Mouse (Mus musculus) embryo, embryonic 10.5 days (tissue): ENCODE measurements around the gene Ascc1.
"Not testable (repeated sequence)": the region's sequence is repeated elsewhere in the genome, so short reads cannot be mapped to it uniquely, and the experiment has no call there.

ENCODE experiments used
- DNase-seq: peaks from one replicate; pipeline ENCODE4 v3.0.0-alpha.2; 2015; ENCODE audit warnings: low spot score

Gene Ascc1

DNA sequence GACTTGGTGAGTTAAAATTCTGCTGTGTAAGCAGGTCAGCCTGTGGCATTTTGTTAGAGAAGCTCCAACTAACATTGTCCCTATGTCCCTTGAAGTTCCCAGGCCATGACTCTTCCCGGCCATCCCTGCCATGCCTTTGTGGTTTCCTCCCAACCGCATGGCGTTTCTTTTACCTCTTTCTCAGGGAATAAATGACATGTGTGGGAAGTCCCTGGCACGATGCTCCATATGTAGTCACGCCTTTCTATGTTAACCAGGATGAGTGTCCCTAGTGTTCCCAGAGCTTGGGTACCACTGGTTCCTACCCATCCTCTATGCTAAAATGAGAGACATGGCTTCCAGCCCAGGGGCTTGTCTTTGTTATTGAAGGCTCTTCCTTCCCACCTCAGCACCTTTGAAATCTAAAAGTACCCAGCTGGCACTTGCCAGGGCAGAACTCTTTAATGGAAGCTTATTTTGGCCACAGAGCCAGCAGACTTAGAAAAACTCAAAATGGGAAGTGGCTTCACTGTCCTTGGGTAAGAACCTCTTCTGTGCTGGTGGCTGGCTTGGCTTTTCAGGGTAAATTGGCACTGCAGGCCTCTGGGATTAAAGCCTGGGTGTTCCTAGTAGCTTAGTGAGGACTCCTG lies 24.8 kb upstream of the Ascc1 start:
- DNase-seq: no peak

DNA sequence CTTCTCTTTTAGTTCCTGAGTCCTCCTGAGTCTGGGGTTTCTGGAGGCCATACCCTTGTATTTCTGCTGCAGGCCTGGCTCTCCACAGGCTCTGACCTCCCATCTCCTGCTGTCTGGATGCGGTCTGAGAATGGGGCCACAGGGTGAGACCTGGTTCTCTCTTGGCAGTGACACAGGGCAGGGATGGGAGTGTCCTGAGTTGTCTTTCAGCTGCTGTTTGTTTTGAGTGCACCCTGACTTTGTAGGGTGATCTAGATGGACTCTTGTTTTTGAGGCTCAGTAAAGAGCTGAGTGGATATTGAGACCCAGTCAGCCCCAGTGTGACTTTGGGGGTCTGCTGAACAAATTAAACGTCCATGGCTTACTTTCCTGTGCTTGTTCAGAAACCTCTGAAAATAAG lies 24.2 kb upstream of the Ascc1 start:
- DNase-seq: no peak

DNA sequence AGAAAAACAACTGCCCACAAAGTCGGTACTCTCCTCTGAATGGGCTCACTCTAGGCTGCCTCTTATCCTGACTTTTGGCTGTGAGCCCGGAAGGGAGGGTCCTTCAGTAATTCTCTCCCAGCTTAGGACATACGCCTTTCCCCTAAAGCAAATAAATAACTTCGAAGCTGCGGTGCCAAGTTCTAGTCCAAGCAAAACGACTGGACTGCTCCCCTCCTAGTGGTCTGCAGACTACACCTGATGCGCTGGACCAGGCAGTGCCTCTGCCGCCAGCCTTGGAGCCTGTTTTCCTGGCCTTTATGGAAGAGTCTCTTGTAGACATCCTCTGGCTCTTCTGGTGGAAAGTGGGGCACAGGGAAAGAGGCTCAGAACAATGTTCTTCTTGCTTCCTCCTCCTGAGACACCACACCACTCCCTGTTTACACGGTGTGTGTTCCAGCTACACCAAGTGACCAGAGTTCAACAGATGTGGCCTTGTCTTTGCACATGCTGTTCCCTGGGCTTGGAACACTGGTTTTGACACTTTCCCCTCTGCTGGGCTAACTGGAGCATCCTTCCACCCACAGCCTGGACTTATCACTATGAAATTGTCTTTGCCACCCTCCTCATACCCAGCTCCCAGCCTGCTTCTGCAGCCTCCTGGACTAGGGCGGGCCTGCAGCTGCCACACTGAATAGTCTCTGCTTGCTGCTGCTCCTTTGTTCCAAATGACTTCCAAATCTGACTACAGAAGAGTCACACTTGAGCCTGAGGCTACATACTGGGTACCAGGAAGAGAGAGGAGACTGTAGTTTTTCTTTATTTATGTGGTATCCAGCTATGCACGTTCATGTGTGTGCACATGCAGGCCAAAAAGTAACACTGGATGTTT lies 23.5 kb upstream of the Ascc1 start:
- DNase-seq: no peak

DNA sequence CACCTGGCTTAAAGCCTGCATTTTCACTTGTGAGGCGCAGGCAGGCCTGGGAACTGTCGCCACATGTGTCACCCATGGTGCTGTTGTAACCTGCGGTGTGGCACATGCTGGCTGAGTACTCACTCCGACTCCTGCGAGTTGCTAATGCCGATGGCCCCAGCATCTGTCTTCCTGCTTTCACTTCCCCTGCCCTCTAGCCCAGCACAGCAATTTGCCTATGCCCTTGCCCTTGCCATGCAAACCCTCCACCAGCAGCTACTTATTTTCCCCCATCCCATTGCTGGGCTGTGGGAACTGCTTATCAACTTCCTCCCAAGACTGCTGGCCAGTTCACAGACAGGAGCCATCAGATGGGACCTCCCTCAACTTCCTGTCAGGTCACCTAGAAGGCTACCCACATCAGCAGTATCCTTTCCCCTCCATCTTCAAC lies 21.8 kb upstream of the Ascc1 start:
- no peak for DNase-seq

DNA sequence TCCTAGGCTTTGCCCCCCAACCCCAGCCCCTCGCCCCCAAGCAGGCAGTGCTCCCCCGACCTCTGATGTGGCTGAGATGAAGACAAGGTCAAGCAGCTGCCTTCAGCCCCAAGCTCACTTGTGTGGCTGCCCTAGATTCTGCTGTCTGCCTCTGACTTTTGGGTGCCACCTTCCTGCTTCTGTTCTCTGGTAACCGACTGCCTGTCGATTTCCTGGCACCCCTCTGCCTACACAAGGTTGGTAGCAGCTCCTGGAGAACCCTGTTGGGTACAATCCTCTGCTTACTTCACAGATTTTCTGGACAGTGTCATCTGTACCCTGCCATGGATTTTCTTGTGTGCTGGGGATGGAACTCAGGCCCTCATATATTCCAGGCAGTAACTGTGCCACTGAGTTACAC lies 21.3 kb upstream of the Ascc1 start:
- no peak for DNase-seq

DNA sequence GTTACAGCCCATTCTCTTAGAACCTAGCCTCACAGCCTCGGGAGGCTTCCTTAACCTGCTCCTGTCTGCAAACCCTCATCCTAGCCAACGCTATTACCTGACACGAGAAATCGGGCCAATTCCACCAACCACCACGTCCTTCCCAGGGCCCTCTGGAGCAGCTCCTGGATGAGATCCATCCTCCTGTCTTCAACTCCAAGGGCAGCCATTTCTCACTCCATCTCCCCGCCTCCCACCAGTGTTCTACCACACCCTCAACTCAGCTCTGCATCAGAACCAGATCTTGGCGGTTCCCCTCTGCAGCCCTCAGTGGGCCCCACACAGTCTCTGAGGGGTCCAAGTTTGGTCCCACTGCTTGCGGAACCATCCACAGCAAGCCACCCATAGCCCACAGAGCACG lies 20.8 kb upstream of the Ascc1 start:
- no peak for DNase-seq

DNA sequence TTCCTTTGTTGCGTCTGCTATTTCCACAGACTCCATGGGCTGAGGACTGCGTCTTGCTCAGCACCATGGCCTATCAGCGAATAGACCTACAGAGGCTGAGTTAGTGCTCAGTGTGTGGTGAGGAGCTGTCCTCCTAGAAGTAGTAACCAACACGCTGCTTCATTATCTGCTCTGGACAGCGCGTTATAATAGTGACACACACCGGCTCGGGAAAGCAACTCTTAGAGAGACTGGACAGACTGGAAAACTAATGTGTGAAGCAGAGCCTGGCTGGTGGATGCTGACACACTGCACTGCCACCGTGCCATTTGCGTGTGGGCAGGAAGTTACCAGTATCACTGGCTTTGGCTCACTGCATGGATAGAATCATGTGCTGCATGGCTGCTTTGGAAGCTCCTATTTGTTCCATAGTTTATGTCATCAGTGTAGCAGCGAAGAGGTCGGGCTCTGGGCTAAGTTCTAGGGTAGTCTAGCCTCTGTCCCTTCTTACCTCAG lies 20.2 kb upstream of the Ascc1 start:
- no peak for DNase-seq

DNA sequence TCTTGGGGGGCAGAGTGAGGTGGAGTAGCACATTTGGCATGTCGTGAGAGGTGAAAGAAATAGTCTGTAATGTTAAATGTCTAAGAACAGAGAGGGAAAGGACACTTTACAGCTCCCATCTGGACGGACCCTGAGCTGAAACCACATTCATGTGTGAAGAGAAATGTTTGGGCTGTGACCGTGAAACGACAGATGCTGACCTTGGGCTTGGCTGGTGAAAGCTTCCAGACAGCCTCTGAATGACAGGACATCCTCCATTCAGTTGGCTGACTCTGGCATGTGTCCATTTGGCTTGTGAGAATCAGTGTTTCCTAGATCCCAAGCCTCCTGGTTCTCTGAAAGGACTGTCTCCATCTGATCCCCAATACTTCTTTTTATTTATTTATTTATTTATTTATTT lies 14.6 kb upstream of the Ascc1 start:
- no peak for DNase-seq

DNA sequence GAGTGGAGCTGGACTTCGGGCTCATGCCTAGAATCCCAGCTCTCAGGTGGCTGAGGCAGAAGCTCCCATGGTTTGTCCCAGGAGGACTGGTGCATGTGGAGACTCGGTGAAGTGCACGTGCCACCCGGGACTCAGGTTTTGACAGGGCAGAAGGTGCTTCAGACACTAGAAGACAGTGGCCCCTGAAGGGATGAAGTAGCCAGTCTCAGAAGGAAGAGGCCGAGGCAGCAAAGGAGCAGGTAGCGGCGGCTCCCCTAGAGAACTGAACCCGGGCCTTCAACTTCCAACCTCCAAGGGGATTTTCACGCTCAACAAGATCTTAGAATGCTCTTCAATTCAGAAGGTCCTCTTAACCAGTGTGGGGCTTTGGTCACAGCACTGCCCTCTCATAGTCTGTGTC lies 12.2 kb upstream of the Ascc1 start:
- DNase-seq: no peak

DNA sequence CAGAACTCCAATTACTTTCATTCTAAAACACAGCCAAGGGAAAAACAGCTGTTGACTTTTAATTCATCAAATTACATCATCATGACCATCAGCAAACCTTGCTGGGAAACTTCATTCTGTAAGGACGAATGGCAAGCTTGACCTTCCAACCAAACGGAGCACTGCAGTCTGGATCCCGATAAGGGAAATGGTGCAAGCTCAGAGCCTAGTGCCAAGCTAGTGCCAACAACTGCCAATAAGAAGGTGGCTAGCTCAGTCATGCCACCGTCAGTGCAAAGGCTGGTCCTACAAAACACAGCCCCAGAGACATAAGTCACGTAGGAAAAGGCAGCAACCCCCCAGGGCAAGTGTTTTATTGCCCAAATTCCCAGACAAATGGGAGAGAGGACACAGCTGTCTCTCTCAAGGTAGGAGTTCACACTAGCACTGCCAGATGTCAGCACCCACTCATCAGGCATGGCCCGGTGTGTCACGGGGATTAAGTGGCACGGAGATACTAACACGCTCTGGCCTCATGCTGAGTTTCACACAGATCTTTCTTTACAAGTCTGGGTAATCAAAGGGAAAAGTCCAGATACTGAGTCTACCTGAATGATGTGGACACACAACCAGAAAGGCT lies 11.2 kb upstream of the Ascc1 start:
- DNase-seq: no peak

DNA sequence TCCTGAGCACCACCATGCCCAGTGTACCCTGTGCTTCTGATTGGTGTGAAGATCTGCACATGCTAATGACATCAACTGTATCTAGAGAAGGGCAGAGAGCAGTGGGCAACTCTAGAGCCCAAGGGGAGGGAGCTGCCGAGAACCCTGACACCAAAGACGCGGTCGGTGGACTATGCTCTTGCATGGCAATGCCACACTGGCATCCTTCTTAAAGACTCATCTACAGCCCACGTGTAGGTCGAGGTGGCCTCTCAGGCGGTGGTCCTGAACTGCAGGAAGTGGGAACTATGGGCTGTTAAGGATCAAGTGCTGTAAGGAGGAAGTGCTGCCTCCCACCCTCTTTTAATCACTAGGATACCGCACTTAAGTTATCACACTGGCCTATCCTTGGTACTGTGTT lies 10.6 kb upstream of the Ascc1 start:
- DNase-seq: no peak

DNA sequence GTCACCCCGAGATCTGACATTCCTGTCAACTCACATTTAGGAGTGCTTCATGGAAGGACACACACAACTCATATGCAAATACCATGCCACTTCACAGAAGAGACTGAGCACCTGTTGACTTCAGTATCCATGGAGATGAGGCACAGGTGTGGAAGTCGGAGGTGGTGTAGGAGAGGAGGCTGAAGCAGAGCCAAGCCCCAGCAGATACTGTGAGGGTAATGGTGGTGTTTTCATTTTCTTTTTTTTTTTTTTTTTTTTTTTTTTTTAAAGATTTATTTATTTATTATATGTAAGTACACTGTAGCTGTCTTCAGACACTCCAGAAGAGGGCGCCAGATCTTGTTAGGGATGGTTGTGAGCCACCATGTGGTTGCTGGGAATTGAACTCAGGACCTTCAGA lies 8.8 kb upstream of the Ascc1 start:
- not testable (repeated sequence) for DNase-seq

DNA sequence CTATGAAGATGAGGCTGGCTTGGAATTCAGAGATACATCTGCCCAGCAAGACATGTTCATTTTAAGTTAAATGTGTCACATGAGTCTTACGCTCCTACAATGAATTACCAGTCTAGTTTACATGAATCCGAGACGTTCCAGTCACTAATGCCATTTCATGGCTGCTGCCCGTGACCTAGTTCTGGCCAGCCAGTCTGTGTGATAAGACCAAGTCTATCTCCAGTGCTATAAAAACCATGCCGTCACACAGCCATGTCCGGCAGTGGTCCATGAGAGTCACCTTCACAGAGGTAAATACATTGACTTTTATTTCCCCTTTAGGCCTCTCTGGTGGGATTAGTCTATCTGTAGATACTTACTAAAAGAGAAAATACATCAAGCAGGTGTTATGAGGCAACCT lies 6.7 kb upstream of the Ascc1 start:
- DNase-seq: no peak

DNA sequence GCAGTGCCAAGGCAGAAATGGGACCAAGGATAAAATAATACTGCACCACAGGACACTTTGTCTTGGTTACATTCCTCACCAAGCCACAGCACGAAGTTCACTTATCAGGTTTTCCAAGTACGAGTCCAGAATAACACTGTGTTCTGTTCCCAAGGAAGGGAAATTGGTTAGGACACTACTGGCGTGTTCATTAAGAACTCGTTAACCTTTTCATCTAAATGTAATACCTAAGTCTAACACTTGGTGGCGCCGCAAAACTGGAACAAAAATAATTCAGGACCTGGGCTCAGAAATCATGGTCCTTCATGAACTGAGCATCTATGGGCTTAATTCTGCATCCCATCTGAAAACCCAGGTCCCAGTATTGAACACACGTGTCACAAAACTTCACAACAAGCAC lies 5.0 kb upstream of the Ascc1 start:
- peak; percentile 88 for DNase-seq

DNA sequence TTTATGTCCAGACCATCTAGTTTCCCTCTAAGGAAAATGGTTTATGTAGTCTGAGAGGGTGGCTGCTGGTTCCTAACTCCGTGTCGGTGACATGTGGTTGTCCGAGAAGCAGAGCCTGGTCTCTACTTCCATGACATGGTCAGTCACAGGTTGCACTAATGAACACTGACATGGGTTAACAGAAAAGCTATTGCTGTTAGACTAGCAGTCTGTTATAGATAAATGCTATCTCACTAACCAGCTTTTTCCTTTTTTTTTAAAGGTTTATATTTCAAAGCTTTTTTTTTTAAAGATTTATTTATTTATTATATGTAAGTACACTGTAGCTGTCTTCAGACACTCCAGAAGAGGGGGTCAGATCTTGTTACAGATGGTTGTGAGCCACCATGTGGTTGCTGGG lies 3.5 kb upstream of the Ascc1 start:
- no peak for DNase-seq

DNA sequence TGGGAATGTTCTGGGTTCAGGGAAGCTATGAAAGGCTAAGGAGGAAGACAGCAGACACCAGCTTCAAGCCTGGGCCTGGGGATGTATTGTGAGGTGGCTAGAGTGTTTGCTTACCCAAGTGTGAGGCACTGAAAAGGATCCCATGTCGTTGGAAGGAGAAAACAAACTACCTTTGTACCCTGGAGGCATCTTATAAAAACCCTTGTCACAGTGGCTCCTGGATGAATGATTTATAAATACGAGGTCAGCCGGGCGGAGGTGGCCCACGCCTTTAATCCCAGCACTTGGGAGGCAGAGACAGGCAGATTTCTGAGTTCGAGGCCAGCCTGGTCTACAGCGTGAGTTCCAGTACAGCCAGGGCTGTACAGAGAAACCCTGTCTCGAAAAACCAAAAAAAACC lies 942 bp upstream of the Ascc1 start:
- DNase-seq: not testable (repeated sequence)

DNA sequence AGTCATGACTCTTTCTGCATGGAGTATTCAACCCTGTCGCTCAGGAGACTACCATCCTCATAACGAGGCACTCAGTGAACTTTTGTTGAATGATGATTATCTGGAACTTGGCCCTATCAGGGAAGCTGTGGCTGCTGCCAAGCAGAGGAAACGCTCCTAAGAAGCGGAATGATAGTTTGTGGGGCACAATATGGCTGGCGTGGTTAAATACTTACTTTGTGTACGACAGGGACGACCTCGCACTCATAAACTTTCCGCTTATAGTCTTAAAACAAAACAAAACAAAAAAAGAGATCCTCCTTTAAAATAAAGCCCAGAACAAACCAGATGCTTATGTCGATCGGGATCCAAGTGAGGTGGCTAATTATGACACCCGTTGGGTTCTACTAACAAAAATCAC lies 402 bp upstream of the Ascc1 start:
- DNase-seq: no peak

DNA sequence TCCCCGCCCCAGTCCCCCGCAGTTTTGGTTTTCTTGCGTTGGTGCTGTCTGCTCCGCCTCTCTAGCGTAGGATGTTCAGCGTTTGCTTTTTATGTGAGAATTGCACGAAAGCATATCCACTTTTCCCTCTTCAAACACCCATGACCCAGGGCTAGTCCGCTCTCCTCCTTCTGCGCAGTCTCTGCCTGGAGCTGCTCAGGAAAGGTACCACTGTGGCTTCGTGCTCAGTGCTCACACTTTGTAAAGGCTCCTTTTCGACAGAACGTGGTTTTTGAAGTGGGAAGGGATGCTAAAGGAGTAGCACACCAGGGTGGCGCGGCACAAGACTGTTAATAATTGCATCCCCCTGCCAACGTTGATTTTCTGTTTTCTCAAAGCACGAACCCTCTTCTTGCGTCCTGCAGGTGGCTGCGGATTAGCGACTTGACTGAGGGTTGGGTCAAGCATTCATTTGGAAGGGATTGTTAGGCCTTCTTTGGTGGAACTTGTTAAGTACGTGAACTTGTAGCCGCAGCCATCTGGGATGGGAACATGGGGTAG lies 678 bp downstream of the Ascc1 start:
- no peak for DNase-seq

DNA sequence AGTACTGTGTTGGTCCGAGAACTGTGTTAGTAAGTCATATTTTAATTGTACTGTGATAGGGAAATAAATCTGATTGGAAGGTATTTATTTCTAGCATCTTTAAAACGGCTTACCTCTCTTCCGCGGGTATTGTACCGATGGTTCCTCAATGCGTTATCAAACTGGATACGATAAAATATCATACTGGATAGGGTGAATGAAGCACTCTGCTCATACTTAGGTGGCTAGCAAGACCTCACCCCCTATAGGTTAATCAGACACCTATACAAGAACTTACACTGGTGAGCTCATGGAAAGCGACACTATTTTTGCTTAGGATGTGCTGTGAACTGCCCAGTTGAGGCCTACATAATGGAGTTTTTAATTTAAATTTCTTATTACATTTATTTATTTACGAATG lies 1.2 kb downstream of the Ascc1 start:
- no peak for DNase-seq

DNA sequence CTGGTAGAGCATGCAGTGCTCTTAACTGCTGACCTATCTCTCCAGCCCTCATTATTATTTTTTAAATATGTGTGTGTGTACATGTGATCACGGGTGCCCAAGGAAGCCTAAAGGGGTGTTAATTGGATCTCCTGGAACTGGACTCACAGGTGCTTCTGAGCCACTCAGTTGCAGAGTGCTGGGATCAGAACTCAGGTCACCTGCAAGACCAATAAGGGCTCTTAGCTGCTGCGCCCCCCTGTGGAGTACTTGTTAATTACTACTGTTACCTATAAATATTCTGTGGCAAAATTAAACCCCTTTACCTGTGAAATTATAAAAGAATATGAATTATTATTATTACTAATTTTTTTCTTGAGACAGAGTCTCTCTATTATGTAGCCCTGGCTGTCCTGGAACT lies 2.7 kb downstream of the Ascc1 start:
- peak; percentile 23 for DNase-seq

DNA sequence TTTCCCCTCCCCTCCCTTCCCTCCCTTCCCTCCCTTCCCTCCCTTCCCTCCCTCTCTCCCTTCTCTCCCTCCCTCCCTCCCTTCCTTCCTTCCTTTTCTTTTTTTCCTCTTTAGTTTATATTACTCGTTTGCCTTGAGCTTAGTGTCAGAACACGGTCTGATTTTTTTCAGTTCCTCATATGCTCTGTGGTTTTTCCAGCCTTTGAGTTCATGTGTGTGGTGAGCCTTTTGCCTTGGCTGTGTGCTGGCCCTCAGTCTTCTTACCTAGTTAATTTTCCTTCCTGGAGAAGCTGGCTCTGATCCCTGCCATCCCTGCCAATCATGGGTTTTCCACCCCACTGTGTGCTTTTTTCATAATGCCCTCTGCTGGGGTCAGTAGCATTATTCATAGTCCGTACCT lies 6.5 kb downstream of the Ascc1 start:
- no peak for DNase-seq

DNA sequence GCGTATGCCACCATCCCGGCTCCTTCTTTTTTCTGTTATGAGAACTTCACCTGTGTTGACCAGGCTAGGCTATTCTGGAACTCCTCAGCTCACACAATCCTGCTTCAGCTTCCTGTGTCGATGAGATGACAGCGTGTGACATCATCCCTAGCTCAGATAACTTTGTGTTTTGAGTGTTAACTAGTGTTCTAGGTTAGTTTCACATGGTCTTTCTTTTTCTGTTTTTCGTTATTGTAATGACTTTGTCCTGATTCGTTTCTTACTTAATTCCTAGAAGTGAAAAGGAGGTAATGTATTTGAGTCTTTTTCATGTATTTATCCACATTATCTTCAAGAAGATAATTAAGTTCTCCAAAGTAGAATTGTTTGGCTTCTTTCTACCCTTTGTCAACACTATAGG lies 13.6 kb downstream of the Ascc1 start:
- no peak for DNase-seq

DNA sequence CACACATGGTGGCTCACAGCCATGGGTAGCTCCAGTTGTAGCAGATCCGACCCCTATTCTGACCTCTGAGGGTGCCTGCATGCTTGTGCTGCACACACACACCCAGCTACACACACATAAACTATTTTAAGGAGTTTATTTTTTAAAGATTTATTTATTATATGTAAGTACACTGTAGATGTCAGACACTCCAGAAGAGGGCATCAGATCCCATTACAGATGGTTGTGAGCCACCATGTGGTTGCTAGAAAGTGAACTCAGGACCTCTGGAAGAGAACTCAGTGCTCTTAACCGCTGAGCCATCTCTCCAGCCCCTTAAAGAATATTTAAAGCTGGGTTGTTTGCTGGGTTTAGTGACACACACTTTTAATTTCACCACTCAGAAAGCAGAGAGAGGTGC lies 16.7 kb downstream of the Ascc1 start:
- no peak for DNase-seq
